Mouse (Mus musculus) ES-Bruce4 (cell line): ENCODE measurements around the gene Ammecr1.

Experiments
- CTCF ChIP-seq: IDR thresholded peaks from one replicate; pipeline ENCODE4 v1.8.1; 2011; ENCODE audit warnings: low read depth, low read length
- EP300 ChIP-seq: IDR thresholded peaks from 2 replicates; pipeline ENCODE4 v1.6.1; 2011; ENCODE audit warnings: low read depth, low read length; ENCODE audit not compliant: insufficient read depth
- POLR2A ChIP-seq: IDR thresholded peaks from one replicate; pipeline ENCODE4 v1.8.1; 2011; ENCODE audit warnings: low read length; ENCODE audit not compliant: insufficient read depth

- TF ChIP-seq CTCF (no peak), EP300 (no peak), POLR2A (no peak)
These were observed 127.7 kb downstream of the Ammecr1 start for GRCm38 (mm10) chrX:142838841-142839240.
